Mouse (Mus musculus): Measurements from ENCODE around the gene Fryl.

Fryl gene

GRCm38 (mm10) chr5:73191765-73192164, 64.7 kb downstream of the Fryl start:
- no peak for DNase-seq

- DNase-seq: no peak
These were observed 66.3 kb downstream of the Fryl start for GRCm38 (mm10) chr5:73190164-73190563.

GRCm38 (mm10) chr5:73189443-73190160, 66.8 kb downstream of the Fryl start:
- DNase-seq: no peak

- no peak for DNase-seq
These were observed 67.8 kb downstream of the Fryl start for GRCm38 (mm10) chr5:73188576-73188975.

GRCm38 (mm10) chr5:73188164-73188563, 68.3 kb downstream of the Fryl start:
- no peak for DNase-seq

GRCm38 (mm10) chr5:73186912-73187311, 69.5 kb downstream of the Fryl start:
- DNase-seq: no peak

- DNase-seq: no peak
These were observed 71.0 kb downstream of the Fryl start for GRCm38 (mm10) chr5:73185424-73185823.

GRCm38 (mm10) chr5:73182701-73183447, 73.5 kb downstream of the Fryl start:
- DNase-seq: no peak

- no peak for DNase-seq
These were observed 74.2 kb downstream of the Fryl start for GRCm38 (mm10) chr5:73182191-73182590.

- DNase-seq: no peak
These were observed 80.1 kb downstream of the Fryl start for GRCm38 (mm10) chr5:73176294-73176693.

- DNase-seq: no peak
These were observed 80.9 kb downstream of the Fryl start for GRCm38 (mm10) chr5:73175377-73176147.

GRCm38 (mm10) chr5:73171876-73172480, 84.4 kb downstream of the Fryl start:
- DNase-seq: no peak

- no peak for DNase-seq
These were observed 85.2 kb downstream of the Fryl start for GRCm38 (mm10) chr5:73171203-73171602.

GRCm38 (mm10) chr5:73168769-73169272, 87.6 kb downstream of the Fryl start:
- peak; percentile 19 for DNase-seq

GRCm38 (mm10) chr5:73167976-73168768, 88.2 kb downstream of the Fryl start:
- DNase-seq: no peak

- DNase-seq: no peak
These were observed 92.4 kb downstream of the Fryl start for GRCm38 (mm10) chr5:73163970-73164369.

- no peak for DNase-seq
These were observed 93.9 kb downstream of the Fryl start for GRCm38 (mm10) chr5:73162492-73162891.

- DNase-seq: no peak
These were observed 96.0 kb downstream of the Fryl start for GRCm38 (mm10) chr5:73160440-73160839.

- no peak for DNase-seq
These were observed 98.9 kb downstream of the Fryl start for GRCm38 (mm10) chr5:73157502-73157901.

GRCm38 (mm10) chr5:73157009-73157408, 99.4 kb downstream of the Fryl start:
- DNase-seq: no peak

GRCm38 (mm10) chr5:73156226-73156926, 100.0 kb downstream of the Fryl start:
- DNase-seq: peak; percentile 51
